Mouse (Mus musculus) heart, adult 2 months (tissue): ENCODE data around the gene Swi5.

Source experiments
- CTCF ChIP-seq: fragments of 200-600 bp; IDR thresholded peaks from 2 replicates; pipeline ENCODE4 v1.8.1; 2022; ENCODE audit warnings: antibody characterized with exemption, mild to moderate bottlenecking, moderate library complexity
- EP300 ChIP-seq: fragments of 200-500 bp; IDR thresholded peaks from 2 replicates; pipeline ENCODE4 v1.6.1; 2011; ENCODE audit warnings: low read depth, low read length, control low read depth; ENCODE audit not compliant: insufficient read depth

- TF ChIP-seq CTCF (no peak), EP300 (no peak)
These were observed 50.3 kb downstream of the Swi5 start for GRCm38 (mm10) chr2:32237571-32237970.
